Mouse (Mus musculus) erythroid progenitor cell, adult 5-6 weeks (primary cell): ENCODE data around the gene Dpf1. TPM values are rescaled to one million over a fixed set of nuclear protein-coding genes. Genes with fewer than 3 reads are reported as not detected.

Experiments
- ATAC-seq: replicated peaks from 2 replicates; pipeline ENCODE4 v1.8.0; 2016; ENCODE audit warnings: moderate number of reproducible peaks, mild to moderate bottlenecking, moderate TSS enrichment, inconsistent platforms; ENCODE audit not compliant: poor library complexity, low FRiP score, severe bottlenecking
- total RNA-seq, 2 experiments: library from RNA; stranded (forward) in 1 of 2; stranded (reverse) in 1 of 2; fragments of 150-400 nt in 1 of 2; fragments of 186-747, 209-891 nt in 1 of 2; gene quantifications; 2 replicates each; pipeline versions ENCODE4 v1.2.3 to v1.2.4; 2015 to 2017; ENCODE audit warnings: low replicate concordance in 2 of 2

The Dpf1 gene
- total RNA-seq, 2 experiments from 2014 or later: not detected

DNA sequence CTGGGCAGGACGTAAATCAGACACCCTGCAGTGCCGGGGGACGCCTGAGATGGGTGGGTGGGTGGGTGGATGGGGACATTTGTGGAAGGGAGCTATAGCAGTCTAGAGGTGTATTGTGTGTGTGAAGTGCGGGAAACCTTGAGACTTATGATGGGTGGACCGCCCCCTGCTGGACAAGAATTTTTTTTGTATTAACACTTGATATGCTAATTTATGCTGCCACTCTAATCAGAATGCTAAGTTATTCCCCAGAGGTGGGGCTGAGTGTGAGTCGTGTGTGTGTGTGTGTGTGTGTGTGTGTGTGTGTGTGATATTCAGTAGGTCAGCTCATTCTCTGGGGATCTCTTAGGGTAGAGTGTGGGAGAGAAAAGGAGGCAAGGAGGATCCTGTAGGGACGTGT, 2.9 kb downstream of the Dpf1 start:
- ATAC-seq: no peak

DNA sequence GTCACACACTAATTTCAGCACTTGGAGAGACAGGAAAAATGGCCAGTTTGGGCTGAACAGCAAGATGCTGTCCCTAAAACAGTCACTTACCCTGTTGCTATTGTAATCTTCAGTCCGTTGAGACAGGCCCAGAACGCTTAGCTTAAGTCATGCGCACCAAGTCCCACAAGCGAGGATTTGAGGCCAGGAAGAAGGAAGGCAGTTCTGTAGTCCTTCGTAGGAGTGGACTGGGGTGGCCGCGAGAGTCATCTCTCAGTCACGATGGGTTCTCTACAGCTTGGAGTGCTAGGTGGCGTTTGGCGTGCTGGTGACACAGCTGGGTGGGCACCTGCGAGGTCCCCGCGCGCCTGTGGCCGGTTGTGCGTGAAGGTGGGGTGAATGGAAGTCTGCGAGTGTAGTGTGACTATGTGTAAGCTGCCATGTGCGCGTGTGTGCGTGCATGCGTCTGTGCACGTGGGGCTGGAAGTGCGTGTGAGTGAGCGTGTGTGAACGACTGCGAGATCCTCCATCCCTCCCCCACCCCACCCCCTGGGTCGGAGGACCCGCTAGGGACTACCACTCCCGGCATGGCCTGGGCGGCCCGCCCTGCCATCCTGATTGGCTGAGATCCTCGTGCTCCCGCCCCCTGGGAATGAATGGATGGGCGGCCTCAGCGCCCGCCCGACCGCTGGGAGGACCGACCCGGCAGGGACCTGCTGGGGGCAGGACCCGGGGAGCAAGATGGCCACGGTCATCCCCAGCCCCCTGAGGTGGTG, 3.8 kb downstream of the Dpf1 start:
- ATAC-seq: no peak; the same call in 1 of the 2 replicates

DNA sequence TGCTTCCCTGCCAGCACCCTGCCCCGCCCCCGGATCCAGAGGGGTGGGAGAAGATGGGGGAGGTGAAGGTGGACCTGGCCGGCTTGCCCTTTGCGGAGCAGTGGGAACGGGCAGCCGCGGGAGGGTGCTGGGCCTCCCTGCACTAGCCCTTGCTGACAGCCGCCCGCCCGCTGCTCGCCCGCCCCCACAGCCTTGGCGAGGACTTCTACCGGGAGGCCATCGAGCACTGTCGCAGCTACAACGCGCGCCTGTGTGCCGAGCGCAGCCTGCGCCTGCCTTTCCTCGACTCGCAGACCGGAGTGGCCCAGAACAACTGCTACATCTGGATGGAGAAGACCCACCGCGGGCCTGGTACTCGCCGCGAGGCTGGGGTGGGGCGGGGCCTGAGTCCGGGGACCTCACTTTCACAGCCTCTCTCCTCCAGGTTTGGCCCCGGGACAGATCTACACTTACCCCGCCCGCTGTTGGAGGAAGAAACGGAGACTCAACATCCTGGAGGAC, 5.5 kb downstream of the Dpf1 start:
- no peak for ATAC-seq

DNA sequence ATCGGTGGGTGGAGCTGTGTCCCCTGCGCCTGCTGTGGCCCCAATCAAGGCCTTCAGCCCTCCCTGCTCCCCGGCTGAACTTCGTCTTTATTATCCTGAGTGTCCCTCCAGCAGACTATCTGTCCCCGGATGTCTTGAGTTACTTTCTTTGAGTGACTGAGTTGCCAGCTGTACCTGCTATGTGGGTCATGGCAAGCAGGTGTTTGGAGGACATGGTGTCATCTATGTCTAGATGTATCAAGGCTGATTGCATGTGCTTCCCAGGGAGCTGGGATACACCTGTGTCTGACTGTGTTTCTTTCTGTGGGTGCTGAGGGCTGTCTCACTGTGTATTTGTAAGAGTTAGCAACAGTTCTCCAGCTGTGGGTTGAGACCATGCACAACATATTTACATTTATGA, 6.0 kb downstream of the Dpf1 start:
- no peak for ATAC-seq

DNA sequence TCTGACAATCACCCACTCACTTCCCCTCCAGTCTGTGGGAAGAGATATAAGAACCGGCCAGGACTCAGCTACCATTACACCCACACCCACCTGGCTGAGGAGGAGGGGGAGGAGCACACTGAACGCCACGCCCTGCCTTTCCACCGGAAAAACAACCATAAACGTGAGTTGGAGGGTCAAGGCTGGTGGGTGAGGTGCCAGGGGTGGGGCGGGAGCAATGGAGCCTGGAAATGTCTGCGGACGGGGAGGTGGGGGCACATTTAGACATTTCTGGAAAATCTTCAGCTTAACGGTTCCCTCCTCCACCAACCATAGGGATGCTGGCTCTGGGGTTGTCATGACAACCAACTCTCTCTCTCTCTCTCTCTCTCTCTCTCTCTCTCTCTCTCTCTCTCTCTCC, 9.3 kb downstream of the Dpf1 start:
- ATAC-seq: no peak

DNA sequence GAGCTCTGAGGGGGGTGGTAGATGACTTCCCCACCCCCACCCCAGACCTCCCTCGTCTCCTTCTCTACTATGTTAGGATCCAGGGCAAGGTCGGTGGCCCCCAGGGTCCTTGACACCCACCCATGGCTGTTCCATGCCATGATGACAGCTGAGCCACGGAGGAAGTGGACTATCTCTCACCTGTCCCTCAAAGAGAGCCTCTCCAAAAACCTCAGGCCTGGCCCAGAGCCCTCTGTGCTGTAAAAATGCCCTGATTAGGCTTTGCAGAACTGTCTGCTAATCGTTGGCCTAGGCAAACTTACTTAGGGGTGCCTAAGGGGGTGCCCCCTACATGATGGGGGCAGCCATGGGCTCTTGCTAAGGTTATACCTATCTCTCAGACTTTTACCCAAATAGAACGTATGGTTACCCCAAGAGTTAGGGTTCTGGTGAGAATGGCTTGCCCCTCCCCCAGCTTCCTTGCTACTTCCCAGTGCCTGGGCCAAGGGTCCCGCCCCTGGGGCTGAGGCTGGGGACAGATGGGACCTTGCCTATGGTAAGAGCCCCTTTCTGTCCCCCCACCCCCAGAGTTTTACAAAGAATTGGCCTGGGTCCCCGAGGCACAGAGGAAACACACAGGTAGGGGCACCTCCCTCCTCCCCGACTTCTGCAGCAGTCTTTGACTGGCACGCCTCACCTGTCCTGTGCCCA, 10.0 kb downstream of the Dpf1 start:
- no peak for ATAC-seq

DNA sequence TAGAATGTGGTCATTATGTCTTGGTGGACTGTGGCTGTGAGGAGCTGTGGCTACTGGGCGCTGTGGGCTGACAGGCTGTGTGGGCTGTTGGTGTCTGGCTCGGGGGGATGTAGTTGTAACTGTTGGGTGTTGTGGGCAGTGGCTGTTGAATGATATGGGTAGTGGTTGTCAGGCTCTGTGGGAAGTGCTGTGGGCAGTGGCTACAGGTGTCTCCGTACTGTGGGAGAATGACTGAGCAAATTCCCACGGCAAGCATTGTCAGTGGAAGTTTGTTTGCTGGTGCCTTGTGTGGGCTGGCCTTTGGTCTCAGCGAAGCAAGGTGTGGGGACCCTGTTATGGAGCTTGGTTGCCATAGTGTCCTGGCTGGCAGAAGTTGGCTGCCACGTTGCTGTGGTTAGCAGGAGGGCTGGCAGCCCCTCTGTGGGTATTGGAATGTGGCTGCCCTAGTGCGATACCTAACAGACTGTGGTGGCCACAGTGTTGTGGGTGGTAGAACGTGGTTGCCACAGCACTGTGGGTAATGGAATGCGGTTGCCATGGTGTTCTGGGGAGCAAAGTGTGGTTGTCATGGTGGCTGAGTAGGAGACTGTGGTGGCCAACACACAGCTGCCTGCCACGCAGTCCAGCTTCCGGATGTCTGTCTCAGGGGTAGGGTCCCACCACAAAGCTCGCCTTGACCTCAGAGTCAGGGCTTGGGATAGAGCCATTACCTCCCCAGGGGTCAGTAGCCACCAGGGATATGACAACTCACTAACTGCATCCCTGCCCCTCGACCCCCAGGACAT, 11.3 kb downstream of the Dpf1 start:
- no peak for ATAC-seq

DNA sequence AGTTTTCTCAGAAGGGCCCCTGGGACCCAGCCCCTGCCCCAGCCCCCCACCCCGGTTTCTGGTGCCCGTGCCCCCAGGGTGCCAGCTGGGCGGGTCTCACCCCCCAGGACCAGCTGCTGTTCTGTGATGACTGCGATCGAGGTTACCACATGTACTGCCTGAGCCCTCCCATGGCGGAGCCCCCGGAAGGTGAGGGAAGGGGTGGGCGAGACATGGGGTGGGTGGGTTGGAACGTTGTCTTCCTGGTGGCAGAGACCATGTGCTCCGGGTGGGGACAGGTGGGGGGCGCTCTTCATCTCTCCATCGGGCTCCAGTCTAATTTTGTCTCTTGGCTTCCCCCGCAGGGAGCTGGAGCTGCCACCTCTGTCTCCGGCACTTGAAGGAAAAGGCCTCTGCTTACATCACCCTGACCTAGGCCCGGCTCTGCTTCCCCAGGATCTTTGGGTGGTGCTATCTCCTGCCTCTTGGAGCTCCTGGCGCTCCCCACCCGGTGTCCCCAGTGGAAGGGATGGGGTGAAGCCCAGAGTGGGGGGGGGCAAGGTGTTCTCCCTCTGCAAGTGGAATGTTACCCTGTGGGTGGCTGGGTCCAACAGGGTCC, 12.5 kb downstream of the Dpf1 start:
- ATAC-seq: no peak

DNA sequence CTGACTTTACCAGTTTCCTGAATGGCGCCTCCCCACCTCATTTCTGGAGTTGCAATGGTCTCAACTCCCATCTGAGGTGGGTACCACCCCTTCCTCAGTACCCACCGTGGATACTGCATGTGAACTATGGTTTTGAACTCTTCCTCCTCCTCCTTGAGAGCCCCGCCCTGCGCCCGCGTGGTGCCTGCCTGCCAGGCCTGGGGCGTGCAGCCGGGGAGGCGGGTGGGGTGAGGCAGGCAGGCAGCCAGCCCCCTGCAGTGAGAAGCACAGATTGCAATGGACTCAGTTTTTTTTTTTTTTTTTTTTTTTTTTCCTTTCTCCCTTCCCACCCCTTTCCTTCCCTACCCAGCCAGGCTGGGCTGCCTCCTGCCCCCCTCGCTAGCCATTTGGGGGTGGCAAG, 13.2 kb downstream of the Dpf1 start:
- no peak for ATAC-seq

DNA sequence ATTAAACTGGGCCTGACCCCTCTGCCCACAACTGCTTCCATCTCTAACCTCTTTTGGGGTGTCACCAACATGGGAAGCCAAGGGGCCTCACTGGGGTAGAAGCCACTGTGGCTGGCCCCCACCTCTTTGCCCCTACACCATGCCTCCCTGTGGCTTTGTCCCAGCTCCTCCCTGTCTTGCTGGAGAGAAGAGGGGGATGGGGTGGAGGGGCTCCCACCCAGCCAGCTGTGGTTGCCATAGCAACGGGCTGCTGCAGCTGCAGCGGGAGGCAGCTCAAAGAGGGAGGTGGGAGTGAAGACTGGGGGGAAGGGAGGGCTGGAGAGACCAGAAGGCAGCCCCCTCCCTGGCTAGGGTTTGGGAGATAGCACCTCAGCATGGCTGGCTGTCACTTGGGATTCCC, 13.8 kb downstream of the Dpf1 start:
- no peak for ATAC-seq

DNA sequence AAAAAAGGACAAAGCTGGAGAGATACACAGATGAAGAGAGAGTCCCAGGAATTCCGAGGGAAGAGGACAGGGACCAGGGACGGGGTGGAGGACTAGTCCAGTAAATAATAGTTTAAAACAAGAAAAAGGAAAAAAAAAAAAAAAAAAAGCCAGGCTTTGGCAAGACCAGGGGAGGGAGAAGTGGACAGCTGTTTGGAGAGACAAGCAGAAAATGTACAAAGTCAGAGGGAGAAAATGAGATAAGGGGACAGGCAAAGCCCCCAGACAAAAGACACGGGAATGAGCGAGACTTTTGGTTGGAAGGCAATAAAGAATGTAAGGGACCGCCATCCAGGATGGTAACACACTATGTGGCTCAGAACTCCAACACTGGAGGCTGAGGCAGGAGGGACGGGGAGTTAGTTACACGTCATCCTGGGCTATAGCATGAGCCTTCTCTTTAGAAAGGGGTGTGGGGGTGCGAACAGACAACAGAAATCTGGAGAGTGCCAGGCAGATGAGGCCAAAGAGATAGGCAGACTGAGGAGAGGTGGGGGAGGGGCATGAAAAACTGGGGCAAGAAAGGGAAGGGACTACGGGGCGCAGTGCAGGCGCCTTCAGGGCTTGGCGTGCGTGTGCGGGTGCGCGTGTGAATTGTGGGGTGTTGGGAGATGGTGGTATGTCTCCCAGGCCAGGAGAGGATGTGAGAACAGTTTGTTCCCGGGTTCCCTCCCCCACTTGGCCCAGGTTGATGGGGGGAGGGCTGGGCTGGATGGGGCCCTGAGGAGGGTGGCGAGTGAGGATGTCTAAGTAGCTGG, 14.6 kb downstream of the Dpf1 start:
- ATAC-seq: no peak

DNA sequence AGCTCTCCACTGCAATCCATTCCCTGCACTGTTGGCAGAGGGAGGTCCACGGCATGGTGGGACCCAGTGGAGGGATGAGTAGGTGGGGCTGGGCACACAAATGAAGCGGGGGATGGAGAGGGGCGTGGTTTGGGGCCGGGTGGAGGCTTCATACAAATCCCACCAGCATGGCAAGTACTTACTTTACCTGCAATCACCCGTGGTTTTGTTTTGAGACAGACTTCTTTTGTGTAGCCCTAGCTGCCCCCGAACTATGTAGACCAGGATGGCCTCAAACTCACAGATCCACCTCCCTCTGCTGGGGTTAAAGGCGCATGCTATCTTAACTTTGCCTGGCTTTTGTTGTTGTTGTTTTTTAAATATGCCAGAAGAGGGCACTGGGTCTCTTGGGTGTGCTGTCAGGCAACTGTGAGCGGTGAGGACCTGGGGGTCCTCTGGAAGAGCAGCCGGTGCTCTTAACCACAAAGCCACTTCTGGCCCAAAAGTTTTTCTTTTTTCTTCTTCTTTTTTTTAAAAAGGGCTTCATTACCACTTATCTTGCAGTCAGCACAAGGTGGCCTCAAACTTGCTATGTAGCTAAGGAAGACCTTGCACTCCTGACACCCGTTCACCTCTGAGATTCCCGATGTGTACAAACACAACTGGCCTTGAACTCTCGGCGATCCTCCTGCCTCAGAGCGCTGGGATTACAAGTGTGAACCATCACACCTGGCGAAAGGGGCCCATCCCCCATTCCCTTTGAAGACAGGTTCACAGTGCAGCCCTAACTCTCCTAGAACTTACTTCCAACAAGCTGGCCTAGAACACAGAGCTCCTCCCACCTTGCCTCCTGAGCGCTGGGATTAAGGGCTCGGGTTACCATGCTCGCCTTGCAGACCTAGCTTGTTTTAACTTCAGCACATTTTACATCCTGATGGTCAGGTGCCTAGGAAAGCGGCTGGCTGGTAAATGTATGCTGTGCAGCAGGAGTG, 15.9 kb downstream of the Dpf1 start:
- ATAC-seq: no peak

DNA sequence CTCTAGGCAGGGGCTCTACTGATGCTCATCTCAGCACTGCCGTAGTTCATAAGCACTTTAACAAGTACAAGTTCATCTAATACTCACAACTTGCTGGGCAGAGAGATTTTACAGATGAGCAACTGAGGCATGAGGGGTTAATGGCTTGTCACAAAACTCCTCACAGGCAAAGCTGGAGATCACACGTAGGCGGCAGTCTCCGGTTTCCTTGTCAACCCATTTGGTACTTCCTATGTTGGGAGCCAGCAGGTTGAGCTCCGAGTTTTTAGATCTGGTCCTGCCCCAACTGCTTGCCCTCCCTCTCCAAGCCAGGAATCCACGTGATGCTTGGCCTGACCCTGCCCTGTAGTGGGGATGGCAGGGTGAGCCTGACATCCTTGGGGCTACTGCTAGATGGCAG, 23.3 kb downstream of the Dpf1 start:
- no peak for ATAC-seq

DNA sequence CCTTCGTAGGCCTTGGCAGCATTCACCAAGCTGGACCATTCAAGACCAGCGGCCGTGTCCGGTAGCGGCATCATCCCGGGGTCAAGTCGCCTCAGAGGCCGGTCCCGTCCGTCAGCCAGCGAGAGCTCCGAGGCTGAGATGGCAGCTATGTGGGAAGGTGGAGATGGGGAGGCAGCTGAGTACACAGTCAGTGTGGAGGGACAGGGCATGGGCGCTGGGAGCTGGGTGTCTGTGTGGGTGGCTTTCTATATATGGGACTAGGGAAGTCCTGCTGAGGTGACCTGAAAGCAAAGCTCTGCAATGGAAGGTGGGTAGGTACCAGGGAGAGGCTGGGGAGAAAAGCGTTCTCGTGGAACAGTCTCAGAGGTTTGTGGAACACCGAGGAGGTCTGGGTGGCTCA, 25.2 kb downstream of the Dpf1 start:
- ATAC-seq: no peak

DNA sequence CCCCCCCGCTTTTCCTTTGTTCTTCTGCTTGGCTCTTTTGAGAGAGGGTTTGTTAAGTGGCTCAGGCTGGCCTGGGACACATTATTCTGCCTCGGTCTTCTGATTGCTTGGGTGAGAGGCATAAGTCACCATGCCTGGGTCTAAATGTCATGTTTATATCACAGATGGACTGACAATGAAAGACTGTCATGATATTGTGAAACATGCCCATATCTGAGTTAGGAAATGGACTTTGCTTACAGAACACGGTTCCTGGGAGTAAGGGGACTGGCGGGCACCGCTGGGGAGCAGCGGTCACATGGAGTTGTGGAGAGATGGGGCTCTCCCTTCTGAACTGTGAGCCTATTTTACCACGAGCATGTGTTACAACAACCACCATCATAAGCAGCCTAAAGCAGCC, 30.4 kb downstream of the Dpf1 start:
- no peak for ATAC-seq

DNA sequence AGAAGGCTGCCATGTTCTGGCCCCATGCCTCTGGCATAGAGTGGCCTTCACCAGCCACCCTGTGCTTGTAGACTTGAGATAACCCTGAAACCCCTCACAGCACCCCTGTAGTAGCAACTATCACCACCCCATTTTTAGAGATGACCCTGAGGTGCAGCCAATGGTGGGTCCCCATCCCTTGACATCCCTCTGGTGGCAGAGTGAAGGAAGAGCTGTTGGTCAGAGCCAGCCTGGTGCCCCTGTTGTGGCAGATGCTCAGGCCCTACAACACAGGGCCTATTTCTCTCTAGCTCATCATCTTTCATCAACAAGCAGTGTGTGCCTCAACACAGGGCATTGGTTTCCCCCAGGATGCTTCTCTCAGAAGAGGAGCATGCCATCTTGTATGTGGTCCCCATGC, 31.5 kb downstream of the Dpf1 start:
- ATAC-seq: no peak

DNA sequence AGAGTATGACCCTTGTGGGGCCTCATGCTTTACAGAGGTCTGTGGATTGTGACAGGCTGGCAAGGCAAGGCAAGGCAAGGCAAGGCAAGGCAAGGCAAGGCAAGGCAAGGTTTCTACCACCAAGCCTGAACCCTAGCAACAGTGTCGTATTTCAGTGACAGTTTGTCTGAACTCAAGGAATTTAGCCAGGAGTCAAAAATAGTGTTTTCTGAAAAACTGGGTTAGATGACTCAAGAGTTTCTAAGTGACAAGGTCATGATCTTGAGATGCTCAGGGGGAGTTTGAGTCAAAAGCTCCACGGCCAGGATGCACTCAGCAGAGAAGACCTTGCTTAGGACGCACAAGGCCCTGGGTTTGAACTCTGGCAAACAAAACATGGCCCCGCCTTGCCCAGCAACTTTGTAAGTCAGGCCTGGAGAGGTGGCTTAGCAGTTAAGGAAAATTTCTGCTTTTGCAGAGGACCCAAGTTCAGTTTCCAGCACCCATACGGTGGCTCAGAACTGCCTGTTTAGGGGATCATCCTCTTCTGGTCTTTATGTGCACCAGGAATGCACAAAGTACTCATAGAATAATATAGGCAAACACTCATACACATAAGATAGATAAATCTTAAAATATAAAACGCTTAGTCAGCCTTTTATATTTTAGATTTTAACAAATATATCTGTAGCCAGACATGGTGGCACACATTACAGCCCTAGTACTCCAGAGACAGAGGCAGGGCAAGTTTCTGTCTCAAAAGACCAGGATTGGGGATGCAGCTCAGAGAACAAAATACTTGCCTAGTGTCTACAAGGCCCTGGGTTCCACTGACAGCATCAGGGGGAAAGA, 32.3 kb downstream of the Dpf1 start:
- ATAC-seq: no peak
